Mouse (Mus musculus): ENCODE results near the gene Smarcd3.

DNA sequence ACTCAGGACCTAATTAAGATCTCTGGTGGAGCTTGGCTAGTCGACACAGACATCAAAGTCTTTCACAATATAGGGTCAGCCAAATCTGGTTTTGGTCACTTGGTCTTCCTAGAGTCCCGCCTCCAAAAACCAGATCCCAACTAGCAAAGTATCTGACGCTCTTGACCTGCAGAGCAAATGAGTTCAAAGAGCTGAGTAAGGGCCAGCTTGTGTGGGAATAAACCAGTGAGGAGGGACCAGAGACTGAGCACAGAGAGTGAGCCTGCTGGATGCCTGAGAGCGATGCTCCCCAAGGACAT, 560 bp upstream of the Smarcd3 start:
- TF ChIP-seq CTCF (IDR thresholded peaks at IDR 0.05; ENCODE audit: low read depth, low read length) = no peak
- TF ChIP-seq GATA2 (IDR thresholded peaks at IDR 0.05; ENCODE audit: borderline replicate concordance, low read depth, low read length) = no peak
- TF ChIP-seq GATA1 (IDR thresholded peaks at IDR 0.05; ENCODE audit: borderline replicate concordance, low read length) = no peak
